Mouse (Mus musculus) gastrocnemius, postnatal 25 days (tissue): ENCODE data around the gene Htr3b. TPM values are rescaled to one million over a fixed set of nuclear protein-coding genes. Genes with fewer than 3 reads are reported as not detected.
"Not testable (repeated sequence)": the region's sequence is repeated elsewhere in the genome, so short reads cannot be mapped to it uniquely, and the experiment has no call there.

ENCODE experiments used
- DNase-seq: peaks from one replicate; pipeline ENCODE4 v3.0.0; 2022
- long read RNA-seq, 2 experiments: library from polyadenylated mRNA; stranded (forward); transcript quantifications; one replicate each; pipeline ENCODE4 v2.0.0; 2021
- total RNA-seq, 2 experiments: library from RNA; stranded (reverse); gene quantifications; 1 replicate in 1 of 2; 2 replicates in 1 of 2; pipeline ENCODE4 v1.2.3; 2021

Gene Htr3b
- not detected for total RNA-seq
- long read RNA-seq, experiment 1: 0 reads
- long read RNA-seq, experiment 2: 0 reads

DNA sequence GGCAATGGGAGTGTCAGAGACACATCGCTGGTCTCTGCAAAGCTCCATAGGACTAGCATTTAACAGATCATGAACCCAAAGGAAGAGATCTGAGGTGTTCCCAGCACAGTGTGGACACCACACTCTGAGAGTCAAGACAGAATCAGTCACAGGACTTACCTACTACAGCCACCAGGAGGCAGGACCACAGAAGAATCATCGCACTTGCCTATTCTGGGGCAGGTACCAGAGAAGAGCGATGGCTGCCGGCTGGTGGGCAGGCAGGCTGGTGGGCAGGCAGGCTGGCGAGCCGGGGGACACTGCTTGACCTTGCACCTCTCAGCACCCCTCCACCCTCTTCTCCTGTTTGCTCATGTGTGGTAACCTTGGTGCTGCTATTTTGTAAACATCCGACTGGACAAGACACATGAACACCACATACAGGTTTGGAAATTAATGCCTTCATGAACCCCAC is at the start of gene Htr3b:
TSS of gene Htr3b (minus strand) at position 404 of the 454 bp plus-strand sequence.
- DNase-seq: no peak

DNA sequence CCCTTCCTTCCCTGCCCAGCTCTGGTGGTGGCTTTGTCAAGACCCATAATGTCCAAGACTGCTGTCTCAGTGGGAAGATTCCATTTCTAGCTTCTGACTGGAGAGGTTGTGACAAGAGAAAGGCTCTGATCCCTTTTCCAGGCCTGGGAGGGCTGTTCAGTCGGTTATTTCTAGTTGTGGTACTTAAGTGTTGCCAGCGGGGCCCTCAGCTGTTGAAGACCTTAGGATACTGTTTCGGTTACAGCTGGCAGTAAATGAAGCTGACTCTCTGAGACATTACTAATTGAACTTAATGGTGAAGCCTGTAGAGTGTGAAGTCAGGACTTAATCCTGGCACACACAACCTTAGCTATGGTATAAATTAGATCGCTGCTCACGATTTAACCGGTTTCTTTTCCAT is 34.5 kb upstream of the Htr3b start:
- peak; percentile 46 for DNase-seq

DNA sequence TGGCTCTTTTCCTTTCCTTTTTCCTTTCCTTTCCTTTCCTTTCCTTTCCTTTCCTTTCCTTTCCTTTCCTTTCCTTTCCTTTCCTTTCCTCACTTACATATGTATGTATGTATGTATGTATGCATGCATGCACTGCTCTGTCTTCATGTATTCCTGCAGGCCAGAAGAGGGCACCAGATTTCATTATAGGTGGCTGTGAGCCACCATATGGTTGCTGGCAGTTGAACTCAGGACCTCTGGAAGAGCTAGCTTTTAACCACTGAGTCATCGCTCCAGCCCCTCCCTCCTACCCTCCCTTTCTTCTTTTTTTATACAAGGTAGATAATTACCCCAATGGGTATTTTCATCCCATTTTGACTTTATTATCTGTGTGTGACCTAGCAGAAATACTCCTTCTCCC is 30.9 kb upstream of the Htr3b start:
- no peak for DNase-seq

DNA sequence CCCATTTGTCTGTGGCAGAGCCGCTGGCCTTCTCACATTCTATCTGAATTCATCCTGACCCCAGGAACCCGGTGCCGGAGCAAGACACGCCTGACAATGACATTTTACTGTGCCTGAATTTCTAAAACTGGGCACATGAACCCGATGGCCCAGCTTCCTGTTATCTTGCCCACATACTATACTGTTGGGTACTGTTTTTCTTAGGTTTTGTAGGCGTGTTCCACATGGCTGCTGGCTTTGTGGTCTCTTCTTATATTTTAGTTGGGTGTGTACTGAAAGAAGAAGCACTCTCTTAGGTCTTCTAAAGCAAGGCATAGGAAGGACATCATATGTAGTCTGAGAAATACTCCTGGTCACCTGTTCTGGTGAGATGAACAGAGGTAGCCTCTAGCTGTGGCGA is 30.0 kb upstream of the Htr3b start:
- no peak for DNase-seq

GRCm38 (mm10) chr9:48991671-48992070 is 26.9 kb upstream of the Htr3b start:
- DNase-seq: no peak

DNA sequence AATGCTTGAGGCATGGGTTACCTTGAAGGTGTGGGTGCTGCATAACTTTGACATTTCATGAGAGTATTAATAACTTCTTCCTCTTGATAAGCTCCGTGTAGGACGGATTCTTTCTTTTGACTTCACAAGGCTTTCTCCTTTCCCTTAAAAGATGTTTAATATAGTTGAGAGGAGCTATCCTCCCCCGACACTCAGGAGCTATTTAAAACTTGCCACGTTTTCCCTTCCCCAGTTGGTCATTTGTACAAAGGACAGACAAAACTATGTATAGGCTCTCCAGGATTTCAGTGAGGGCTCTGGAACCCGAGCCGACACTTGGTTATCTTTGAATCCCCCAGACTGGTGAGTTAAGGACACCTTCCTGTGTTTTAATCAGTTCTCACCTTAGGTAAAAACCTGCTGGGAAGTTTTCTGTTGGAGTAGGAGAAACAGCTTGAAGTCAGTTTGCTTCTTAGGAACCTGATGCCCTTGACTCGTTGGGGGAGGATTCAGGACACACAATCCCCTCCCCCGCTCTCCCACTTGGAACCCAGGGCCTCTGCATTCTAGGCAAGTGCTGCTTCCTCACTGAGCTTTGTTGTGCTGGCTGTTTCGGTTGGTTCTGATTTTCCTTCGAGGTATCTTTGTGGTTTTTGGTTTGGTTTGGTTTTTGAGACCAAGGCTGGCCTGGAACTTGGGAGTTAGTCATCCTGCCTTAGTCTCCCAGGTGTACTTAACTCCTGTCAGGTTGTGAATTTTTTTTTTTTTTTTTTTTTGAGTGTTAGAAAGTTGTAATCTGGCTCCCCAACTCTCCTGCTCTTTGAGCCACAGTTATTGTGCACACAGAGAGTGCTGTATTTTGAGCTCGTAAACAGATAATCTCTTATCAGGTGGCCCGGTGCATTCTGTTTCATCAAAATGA is 22.7 kb upstream of the Htr3b start:
- no peak for DNase-seq

DNA sequence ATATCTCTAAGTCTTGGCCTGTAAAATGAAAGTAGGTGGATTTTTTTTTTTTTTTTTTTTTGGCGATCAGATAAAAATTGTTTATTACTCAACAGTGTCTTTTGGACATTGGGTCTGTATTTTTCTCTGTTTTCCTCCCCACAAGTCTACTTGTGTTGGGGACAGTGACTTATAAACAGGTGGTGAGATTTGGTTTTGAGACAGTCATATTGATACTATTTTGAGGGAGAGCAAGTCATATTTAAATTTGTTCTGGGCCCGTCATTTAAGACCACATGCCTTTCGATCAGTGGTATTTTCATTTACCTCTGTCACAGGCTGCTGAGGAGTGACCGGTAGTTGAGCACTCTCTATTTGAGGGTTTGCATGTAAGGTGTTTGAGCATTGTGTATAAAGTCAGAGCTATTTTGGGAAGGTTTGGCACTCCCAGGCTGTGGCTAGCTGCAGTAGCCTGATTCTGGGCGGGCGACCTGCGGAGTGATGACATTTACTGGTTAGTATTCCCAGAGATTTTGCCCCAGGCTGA is 21.9 kb upstream of the Htr3b start:
- DNase-seq: peak; percentile 18

DNA sequence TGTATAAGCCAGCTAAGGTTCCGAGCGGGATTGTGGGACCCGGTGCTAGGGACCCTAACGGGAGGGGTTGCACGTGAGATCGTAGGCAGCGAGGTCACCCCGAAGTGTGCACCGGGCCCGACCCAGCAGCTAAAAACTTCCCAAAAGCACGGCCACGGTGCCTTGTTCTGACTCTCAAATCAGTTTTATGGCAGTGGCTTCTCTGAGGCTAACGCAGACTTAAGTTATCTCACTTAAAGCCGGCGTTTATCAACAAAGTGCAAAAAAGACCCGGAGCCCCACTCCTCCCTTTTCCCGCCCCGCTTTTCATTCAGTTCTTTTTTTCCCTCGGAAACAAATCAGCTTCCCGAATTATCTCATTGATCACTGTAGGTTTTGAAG is 20.9 kb upstream of the Htr3b start:
- DNase-seq: no peak

- peak; percentile 99 for DNase-seq
These were observed 20.3 kb upstream of the Htr3b start, which contains the start of gene Usp28 for GRCm38 (mm10) chr9:48984845-48985707. Gene Usp28 (plus strand): TSS chr9:48985375.

- DNase-seq: no peak
These were observed 19.6 kb upstream of the Htr3b start for GRCm38 (mm10) chr9:48984320-48984844.

GRCm38 (mm10) chr9:48983801-48984200 is 19.0 kb upstream of the Htr3b start:
- not testable (repeated sequence) for DNase-seq

- DNase-seq: no peak
These were observed 17.0 kb upstream of the Htr3b start for GRCm38 (mm10) chr9:48981827-48982226.

DNA sequence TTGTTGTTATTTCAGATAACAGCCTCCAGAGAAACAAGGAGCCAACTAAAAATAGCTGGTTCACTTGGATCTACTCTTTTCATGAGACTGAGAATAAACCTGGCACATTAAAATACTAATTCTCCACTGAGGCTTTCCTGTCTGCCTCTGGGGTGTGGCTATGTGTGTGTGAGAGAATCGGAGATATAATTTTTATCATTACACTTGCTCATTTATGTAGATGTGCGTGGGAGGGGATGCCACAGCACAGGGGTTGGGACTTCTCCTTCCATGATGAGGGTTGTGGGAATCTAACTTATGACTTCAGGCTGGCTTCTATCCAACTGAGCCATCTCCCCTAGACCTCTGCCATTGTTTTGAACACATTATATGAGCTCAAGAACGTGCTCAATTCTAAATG is 16.0 kb upstream of the Htr3b start:
- no peak for DNase-seq

DNA sequence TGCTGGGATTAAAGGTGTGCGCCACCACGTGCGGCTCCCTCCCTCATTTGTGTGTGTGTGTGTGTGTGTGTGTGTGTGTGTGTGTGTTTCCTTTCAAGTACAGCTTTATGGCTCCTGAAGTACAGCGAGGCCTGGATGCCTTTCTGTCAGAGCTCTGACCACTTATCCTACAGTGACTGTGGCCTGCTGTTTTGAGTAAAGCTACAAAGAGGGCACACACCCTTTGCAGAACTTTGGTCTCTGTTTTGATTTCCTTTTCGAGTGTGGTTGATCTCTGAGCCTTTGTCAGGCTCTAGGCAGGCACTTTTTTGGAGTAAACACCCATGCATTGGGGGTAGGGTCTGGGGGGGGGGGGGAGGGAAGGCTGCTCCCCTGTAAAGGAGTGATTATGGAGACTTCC is 15.6 kb upstream of the Htr3b start:
- DNase-seq: no peak

- DNase-seq: no peak
These were observed 12.0 kb upstream of the Htr3b start for GRCm38 (mm10) chr9:48976661-48977355.

DNA sequence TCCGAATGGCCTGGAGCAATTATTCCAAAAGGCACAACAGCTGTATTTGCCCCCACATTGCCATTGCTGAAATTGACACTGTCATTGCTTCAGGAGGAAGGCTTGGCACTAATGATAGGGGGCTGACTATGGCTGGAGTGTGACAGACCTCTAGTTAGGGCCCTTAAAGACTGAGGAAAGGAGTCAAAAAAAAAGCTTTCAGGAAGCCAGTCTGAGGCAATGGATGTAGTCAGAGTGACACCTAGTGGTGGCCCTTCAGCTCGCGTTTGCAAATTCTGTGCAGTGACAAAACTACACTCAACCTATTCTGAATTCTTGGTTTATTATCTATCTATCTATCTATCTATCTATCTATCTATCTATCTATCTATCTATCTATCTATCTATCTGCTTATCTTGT is 7.7 kb upstream of the Htr3b start:
- DNase-seq: no peak

DNA sequence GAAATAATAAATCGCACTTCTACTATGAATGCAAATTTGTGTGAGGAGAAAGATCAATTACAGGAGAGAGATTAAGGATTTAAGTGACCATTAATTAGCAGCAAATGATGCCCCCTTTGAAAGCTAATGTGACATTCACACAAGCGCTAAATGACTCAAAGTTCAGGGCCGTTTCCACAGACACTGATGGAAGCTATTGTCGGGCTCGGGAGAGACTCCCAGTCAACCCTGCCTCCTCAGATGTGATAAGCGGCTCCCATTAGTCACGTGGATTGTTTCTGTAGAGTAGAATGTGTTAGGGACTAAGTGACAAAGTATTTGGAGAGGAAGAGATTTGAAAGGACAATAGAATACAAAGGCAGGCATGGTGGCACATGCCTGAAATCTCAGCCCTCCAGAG is 2.7 kb downstream of the Htr3b start:
- no peak for DNase-seq

DNA sequence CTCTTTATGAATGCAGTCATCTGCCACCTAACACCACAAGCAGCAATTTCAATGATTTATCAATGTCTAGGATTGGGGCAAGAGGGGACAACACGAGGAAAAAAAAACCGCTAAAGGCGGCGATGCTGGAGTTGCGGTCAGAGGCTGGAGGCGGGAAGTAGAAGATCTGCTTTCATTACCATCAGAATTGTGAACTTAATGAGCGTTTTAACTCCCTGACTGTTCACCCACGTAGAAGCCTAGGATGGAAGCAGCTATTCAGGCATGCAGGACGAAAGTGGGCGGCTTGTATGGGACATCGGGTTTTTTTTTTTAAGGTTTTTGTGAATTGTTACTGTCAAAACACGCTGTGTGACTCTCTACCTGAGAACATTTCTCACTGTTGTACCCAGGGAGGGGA is 3.5 kb downstream of the Htr3b start:
- DNase-seq: no peak

- no peak for DNase-seq
These were observed 17.2 kb downstream of the Htr3b start for GRCm38 (mm10) chr9:48947565-48947964.

DNA sequence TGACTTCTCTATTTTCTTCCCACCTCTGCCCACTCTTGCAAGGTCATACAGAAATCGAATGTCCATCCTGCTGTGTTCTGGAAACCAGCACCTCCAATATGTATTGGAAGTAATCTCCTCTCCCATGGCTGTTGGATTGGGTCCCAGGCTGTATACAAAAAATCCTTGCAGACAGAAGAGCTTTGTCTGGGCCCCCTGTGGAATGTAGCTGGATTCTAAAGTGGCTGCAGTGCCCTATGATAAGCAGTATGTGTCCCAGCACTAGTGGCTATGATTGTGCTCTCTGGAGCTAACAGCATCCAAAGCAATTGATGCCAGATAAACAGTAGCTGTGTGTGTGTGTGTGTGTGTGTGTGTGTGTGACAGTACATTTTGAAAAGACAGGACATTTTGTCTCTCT is 22.4 kb downstream of the Htr3b start:
- no peak for DNase-seq

GRCm38 (mm10) chr9:48929436-48929835 is 35.4 kb downstream of the Htr3b start:
- no peak for DNase-seq

- DNase-seq: no peak
These were observed 36.0 kb downstream of the Htr3b start for GRCm38 (mm10) chr9:48928781-48929180.
